Mouse (Mus musculus) hindbrain, embryonic 11.5 days (tissue): ENCODE results near the gene Pwp2. TPM values are rescaled to one million over a fixed set of nuclear protein-coding genes. Genes with fewer than 3 reads are reported as not detected.

Experiments
- polyA plus RNA-seq: library from polyadenylated mRNA; unstranded; fragments of >200 nt; fragmentation: Nextera tagmentation; extraction: Ambion mirVana; gene quantifications from 2 replicates; pipeline ENCODE4 v1.2.1, GENCODE M21; 2014

The Pwp2 gene
- polyA plus RNA-seq, 1 experiment from 2014 or later, result 14.1 TPM

Other genes with a start within 250 kb of the Pwp2 start
- 0.56 and 1.4 TPM in 2 replicates for gene Trpm2, start 214.6 kb downstream of the Pwp2 start, polyA plus RNA-seq
- 33.2 and 37.1 TPM in 2 replicates for gene 1810043G02Rik, start 206.6 kb downstream of the Pwp2 start, polyA plus RNA-seq
- 85.5 and 114 TPM in 2 replicates for gene Pfkl, start 175.1 kb downstream of the Pwp2 start, polyA plus RNA-seq
- gene Dnmt3l, start 143.2 kb downstream of the Pwp2 start, polyA plus RNA-seq, result not detected in 2 replicates
- 0.11 and 0.28 TPM in 2 replicates for gene Aire, start 141.5 kb downstream of the Pwp2 start, polyA plus RNA-seq
- 1.4 TPM in 2 replicates for gene Icosl, start 115.8 kb downstream of the Pwp2 start, polyA plus RNA-seq
- 13.6 and 17.6 TPM in 2 replicates for gene D10Jhu81e, start 15.4 kb downstream of the Pwp2 start, polyA plus RNA-seq
- 17.7 and 21.2 TPM in 2 replicates for gene Trappc10, start 59.5 kb upstream of the Pwp2 start, polyA plus RNA-seq
- gene Agpat3, start 167.3 kb upstream of the Pwp2 start, polyA plus RNA-seq, result 44.1 and 46.0 TPM in 2 replicates
- gene Rrp1, start 227.9 kb upstream of the Pwp2 start, polyA plus RNA-seq, result 225 and 242 TPM in 2 replicates
- 115 and 117 TPM in 2 replicates for gene Cstb, start 240.5 kb upstream of the Pwp2 start, polyA plus RNA-seq